Mouse (Mus musculus) ES-Bruce4 (cell line): ENCODE measurements around the gene Abhd12.

Experiments used
- CTCF ChIP-seq: IDR thresholded peaks from one replicate; pipeline ENCODE4 v1.8.1; 2011; ENCODE audit warnings: low read depth, low read length
- EP300 ChIP-seq: IDR thresholded peaks from 2 replicates; pipeline ENCODE4 v1.6.1; 2011; ENCODE audit warnings: low read depth, low read length; ENCODE audit not compliant: insufficient read depth
- POLR2A ChIP-seq: IDR thresholded peaks from one replicate; pipeline ENCODE4 v1.8.1; 2011; ENCODE audit warnings: low read length; ENCODE audit not compliant: insufficient read depth

GRCm38 (mm10) chr2:150875226-150875625 lies 29.3 kb downstream of the Abhd12 start:
- TF ChIP-seq CTCF (no peak), POLR2A (no peak), EP300 (no peak)
